Mouse (Mus musculus) lung, adult 2 months (tissue): ENCODE data around the gene Fdxr. TPM values are rescaled to one million over a fixed set of nuclear protein-coding genes. Genes with fewer than 3 reads are reported as not detected.

Experiments used
- DNase-seq: peaks from one replicate; pipeline ENCODE4 v3.0.0; 2022
- H3K4me1 ChIP-seq: fragments of 200-500 bp; 2 replicates; pipeline ENCODE4 v1.6.1; 2011; ENCODE audit warnings: low read length; ENCODE audit not compliant: control insufficient read depth, insufficient read depth
- H3K4me3 ChIP-seq: fragments of 200-500 bp; replicated peaks from 2 replicates; pipeline ENCODE3; 2011; ENCODE audit warnings: low read depth, mild to moderate bottlenecking, control low read depth, low read length; ENCODE audit errors: extremely low read depth
- CTCF ChIP-seq: fragments of 200-500 bp; IDR thresholded peaks from 2 replicates; pipeline ENCODE4 v1.5.1; 2011; ENCODE audit warnings: mild to moderate bottlenecking, low read length, control low read depth; ENCODE audit not compliant: insufficient read depth
- POLR2A ChIP-seq: fragments of 200-500 bp; IDR thresholded peaks from 2 replicates; pipeline ENCODE4 v1.6.1; 2011; ENCODE audit warnings: low read depth, mild to moderate bottlenecking, control low read depth, low read length, borderline replicate concordance; ENCODE audit errors: extremely low read depth
- WGBS: fragments of 180-500 bp; shearing (Covaris S2); methylation state at CpG from one replicate; pipeline ENCODE4 v1.1.7; 2018; 5-methylcytosine and 5-hydroxymethylcytosine counted together
- polyA plus RNA-seq: library from polyadenylated mRNA; depleted of rRNA; stranded (reverse); fragments of >200 nt; gene quantifications from 2 replicates; pipeline ENCODE4 v1.2.3, GENCODE M21; 2012

Gene Fdxr
- polyA plus RNA-seq, 1 experiment, result 13.0 TPM

DNA sequence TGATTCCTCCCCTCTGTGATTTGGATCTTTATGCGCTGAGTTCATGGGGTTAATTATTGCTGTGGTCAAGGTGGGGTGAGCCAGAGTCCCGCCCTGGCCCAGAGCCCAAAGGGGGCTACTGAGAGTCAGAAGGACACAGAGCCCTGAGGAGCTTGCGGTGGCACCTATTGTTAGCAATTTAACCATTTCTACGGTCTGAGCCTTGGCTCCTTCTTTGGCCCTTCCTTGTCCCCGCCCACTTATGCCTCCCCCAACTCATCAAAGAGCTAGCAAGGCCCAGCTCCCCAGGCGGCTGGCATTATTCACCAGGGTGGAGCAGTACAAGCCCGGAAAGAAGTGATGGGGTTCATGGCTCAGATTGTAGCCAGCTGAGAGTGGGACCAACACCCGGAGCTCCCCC, 30.0 kb upstream of the Fdxr start, which contains the start of gene Otop2:
Gene Otop2 (plus strand): TSS at position 301 of the 400 bp plus-strand sequence.
- no peak within 1 kb of the TSS for H3K4me3 ChIP-seq
- no peak for TF ChIP-seq CTCF
- no peak for TF ChIP-seq POLR2A
- no peak for DNase-seq
- no peaks in the 10 kb centered on the region for H3K4me1 ChIP-seq
- 44% methylated on average over 8 of the region's 8 CpGs for WGBS

DNA sequence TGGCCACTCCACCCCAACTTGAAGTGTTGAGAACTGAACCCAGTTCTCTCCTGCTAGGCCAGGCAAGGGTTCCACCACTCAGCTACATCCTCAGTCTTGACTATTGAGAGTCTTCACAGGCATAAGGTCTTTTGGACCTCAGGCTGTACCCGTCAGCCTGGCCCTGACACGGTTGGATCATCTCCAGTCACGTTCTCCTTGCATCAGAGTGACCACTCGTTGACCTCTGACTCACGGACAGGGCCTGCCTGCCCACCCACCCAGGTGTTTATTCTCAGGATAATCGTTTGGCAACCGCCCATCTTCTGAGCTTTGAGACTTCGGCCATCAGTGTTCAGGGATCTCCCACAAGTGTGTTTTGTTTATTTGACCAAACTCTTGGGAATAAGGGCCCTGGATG, 26.3 kb upstream of the Fdxr start:
- no peaks in the 10 kb centered on the region for H3K4me1 ChIP-seq
- H3K4me3 ChIP-seq, result no peak overlapping the region
- DNase-seq, result no peak
- no peak for TF ChIP-seq POLR2A
- no peak for TF ChIP-seq CTCF
- WGBS, result 34% methylated on average over 8 of the region's 8 CpGs

- WGBS, result 86% methylated on average over 2 of the region's 2 CpGs
Measured at GRCm38 (mm10) chr11:115301351-115301750, 24.5 kb upstream of the Fdxr start.

GRCm38 (mm10) chr11:115300745-115301144, 23.9 kb upstream of the Fdxr start:
- H3K4me3 ChIP-seq, result no peak overlapping the region
- H3K4me1 ChIP-seq, result peaks cover 8% of the 10 kb centered on the region
- 79% methylated on average over 4 of the region's 4 CpGs for WGBS
- no peak for TF ChIP-seq CTCF
- TF ChIP-seq POLR2A, result no peak
- no peak for DNase-seq

More at GRCm38 (mm10) chr11:115301351-115301750, 24.5 kb upstream of the Fdxr start:
- Histone ChIP-seq H3K4me1 (peaks cover 8% of the 10 kb centered on the region), H3K4me3 (no peak overlapping the region)
- no peak for TF ChIP-seq POLR2A
- no peak for TF ChIP-seq CTCF
- no peak for DNase-seq

DNA sequence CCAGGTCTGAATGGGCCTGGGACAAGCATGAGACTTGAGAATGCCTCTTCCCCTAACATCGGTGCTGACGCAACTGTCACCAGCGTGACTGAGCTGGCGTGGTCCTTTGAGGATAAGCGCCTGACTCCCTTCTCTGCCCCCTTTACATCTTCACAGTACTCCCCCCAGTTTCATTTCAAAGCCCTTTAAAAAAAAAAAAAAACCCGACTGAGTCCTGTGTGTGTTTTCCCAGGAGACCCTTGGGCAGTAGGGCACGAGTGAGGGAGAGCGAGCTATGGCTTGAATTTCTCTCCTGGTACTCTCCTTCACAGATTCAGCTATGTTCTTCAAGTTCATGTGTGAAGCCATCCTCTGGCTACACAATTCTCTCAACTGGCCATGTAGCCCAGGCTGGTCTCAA, 21.3 kb upstream of the Fdxr start:
- Histone ChIP-seq H3K4me3 (no peak overlapping the region), H3K4me1 (peaks cover 8% of the 10 kb centered on the region)
- no peak for DNase-seq
- WGBS, result 68% methylated on average over 8 of the region's 8 CpGs
- TF ChIP-seq POLR2A (no peak), CTCF (no peak)

- H3K4me3 ChIP-seq, result peak within 1 kb of the TSS; percentile 56
- H3K4me1 ChIP-seq, result peaks cover 8% of the 10 kb centered on the region
- 2% methylated on average over 44 of the region's 44 CpGs for WGBS
- peak; percentile 52 for DNase-seq
- TF ChIP-seq POLR2A, result no peak
- no peak for TF ChIP-seq CTCF
Measured at GRCm38 (mm10) chr11:115297214-115297826, 20.5 kb upstream of the Fdxr start, which contains the start of gene Fads6. Fads6 (minus strand) TSS chr11:115297663.

DNA sequence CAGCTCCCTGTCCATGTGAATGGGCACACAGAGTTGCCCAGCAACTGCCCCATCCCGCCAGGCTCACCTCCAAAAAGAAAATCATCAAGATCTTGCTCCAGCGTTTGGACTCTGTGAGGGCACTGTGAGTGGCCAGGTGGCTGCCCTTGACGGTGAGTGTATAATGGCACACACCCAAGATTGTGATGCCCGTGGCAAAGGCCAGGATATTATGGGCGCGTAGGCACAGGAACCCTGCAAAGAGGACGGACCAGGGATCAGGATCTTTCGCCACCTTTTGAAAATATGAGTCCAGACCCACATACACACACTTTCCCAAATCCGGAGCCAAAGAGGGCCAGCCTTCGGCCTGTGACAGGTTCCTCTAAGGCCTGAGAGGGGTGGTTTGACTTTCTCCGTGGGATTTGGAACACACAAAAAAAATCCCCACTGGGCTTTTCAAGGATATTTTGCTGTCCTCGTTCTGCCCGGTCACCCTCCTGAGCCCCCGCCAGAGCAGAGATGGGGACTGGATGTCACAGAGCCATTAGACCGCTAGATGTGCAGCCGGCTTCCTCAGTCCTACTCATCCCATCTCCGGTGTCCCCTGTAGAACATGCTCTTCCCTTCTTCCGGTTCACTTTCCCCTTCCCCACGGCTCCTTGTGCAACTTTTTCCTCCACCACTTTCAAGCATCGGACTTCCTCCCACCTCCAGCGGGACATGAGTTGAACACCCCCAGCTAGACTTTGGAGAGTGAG, 19.8 kb upstream of the Fdxr start:
- no peak for DNase-seq
- TF ChIP-seq CTCF, result no peak
- no peak for TF ChIP-seq POLR2A
- H3K4me3 ChIP-seq, result peak overlapping the region; percentile 56
- peaks cover 8% of the 10 kb centered on the region for H3K4me1 ChIP-seq
- 45% methylated on average over 21 of the region's 21 CpGs for WGBS

- peaks cover 8% of the 10 kb centered on the region for H3K4me1 ChIP-seq
- H3K4me3 ChIP-seq, result no peak overlapping the region
- 90% methylated on average over 11 of the region's 11 CpGs for WGBS
- no peak for DNase-seq
- no peak for TF ChIP-seq CTCF
- TF ChIP-seq POLR2A, result no peak
Measured at GRCm38 (mm10) chr11:115295939-115296338, 19.1 kb upstream of the Fdxr start.

- DNase-seq, result no peak
- peaks cover 10% of the 10 kb centered on the region for H3K4me1 ChIP-seq
- TF ChIP-seq POLR2A (no peak), CTCF (no peak)
- 51% methylated on average over 14 of the region's 14 CpGs for WGBS
- no peak overlapping the region for H3K4me3 ChIP-seq
Measured at GRCm38 (mm10) chr11:115292631-115293375, 16.0 kb upstream of the Fdxr start.
